Mouse (Mus musculus) midbrain, embryonic 11.5 days (tissue): Measurements from ENCODE around the gene Fam78a. TPM values are rescaled to one million over a fixed set of nuclear protein-coding genes. Genes with fewer than 3 reads are reported as not detected.

Experiments used
- ATAC-seq: fragments of 200-750 bp; cut with Nextera tagmentation; 2 replicates; pipeline ENCODE4 v1.8.0; 2017; ENCODE audit warnings: moderate TSS enrichment, moderate library complexity; ENCODE audit not compliant: low FRiP score
- DNase-seq: peaks from one replicate; pipeline ENCODE4 v3.0.0; 2015; ENCODE audit warnings: low spot score; ENCODE audit errors: missing footprints
- H3K27ac ChIP-seq: fragments of 300-500 bp; sonication (generic); 2 replicates; pipeline ENCODE4 v1.5.1; 2014; ENCODE audit warnings: low read depth, low read length
- H3K27me3 ChIP-seq: fragments of 300-500 bp; sonication (generic); 2 replicates; pipeline ENCODE4 v1.6.1; 2014; ENCODE audit warnings: mild to moderate bottlenecking, low read length, moderate library complexity, mixed read lengths; ENCODE audit not compliant: control insufficient read depth, insufficient read depth
- H3K36me3 ChIP-seq: fragments of 300-500 bp; sonication (generic); 2 replicates; pipeline ENCODE4 v1.6.1; 2014; ENCODE audit warnings: mild to moderate bottlenecking, low read length, moderate library complexity, mixed read lengths; ENCODE audit not compliant: control insufficient read depth, insufficient read depth
- H3K4me1 ChIP-seq: fragments of 300-500 bp; sonication (generic); 2 replicates; pipeline ENCODE4 v1.6.1; 2014; ENCODE audit warnings: low read length; ENCODE audit not compliant: control insufficient read depth, insufficient read depth
- H3K4me2 ChIP-seq: fragments of 300-500 bp; sonication (generic); 2 replicates; pipeline ENCODE4 v1.6.1; 2014; ENCODE audit warnings: mild to moderate bottlenecking, moderate library complexity
- H3K4me3 ChIP-seq: fragments of 300-500 bp; sonication (generic); 2 replicates; pipeline ENCODE4 v1.5.1; 2014; ENCODE audit warnings: low read depth, low read length
- H3K9ac ChIP-seq: fragments of 300-500 bp; sonication (generic); 2 replicates; pipeline ENCODE4 v1.6.1; 2014; ENCODE audit warnings: low read length
- H3K9me3 ChIP-seq: fragments of 300-500 bp; sonication (generic); 2 replicates; pipeline ENCODE4 v1.6.1; 2016; ENCODE audit warnings: low read length; ENCODE audit not compliant: control insufficient read depth
- WGBS: fragments of 180-500 bp; shearing (Covaris S2); extraction: QIAGEN DNeasy Blood & Tissue Kit; methylation state at CpG from one replicate; pipeline ENCODE4 v1.1.7; 2014; 5-methylcytosine and 5-hydroxymethylcytosine counted together
- polyA plus RNA-seq: library from polyadenylated mRNA; unstranded; fragments of >200 nt; fragmentation: Nextera tagmentation; extraction: Ambion mirVana; gene quantifications from 2 replicates; pipeline ENCODE4 v1.2.1, GENCODE M21; 2014

Fam78a gene
- polyA plus RNA-seq: 0.60 and 1.3 TPM in 2 replicates

GRCm38 (mm10) chr2:32084111-32084871, at the start of gene Fam78a:
TSS of gene Fam78a (minus strand) at chr2:32084857.
- under 1% methylated on average over 67 of the region's 68 CpGs for WGBS

DNA sequence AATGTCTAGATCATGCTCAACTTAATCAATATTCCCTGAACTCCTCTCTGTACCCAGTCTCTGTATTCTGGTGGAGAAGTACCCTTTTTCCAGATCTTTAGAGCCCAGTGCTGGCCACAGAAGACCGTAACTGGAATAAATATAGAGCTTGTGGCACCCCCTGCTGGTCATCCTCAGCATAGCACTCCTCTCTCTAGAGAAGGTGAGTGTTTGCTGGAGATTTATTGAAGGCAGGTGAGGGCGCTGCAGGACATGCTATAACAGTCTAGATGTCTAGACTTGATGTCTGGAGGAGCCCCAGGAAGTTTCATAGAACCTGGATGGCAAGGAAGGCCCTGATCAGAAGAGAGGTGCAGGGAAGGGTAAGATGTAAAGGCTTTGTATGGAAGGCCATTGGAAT, 49.4 kb upstream of the Fam78a start:
- Histone ChIP-seq H3K9ac (no peak overlapping the region), H3K4me3 (no peak overlapping the region), H3K27ac (no peak overlapping the region)

More at GRCm38 (mm10) chr2:32084111-32084871, at the start of gene Fam78a:
- Histone ChIP-seq H3K36me3 (no peaks in the 10 kb centered on the region), H3K27me3 (peaks cover 60% of the 10 kb centered on the region), H3K4me3 (peak within 1 kb of the TSS; percentile 60), H3K4me2 (peak within 1 kb of the TSS; percentile 98), H3K9me3 (no peaks in the 10 kb centered on the region), H3K27ac (no peak within 1 kb of the TSS), H3K4me1 (peaks cover 18% of the 10 kb centered on the region), H3K9ac (peak within 1 kb of the TSS; percentile 57)
- ATAC-seq (peak; percentile 67), DNase-seq (peak; percentile 94)

GRCm38 (mm10) chr2:32132567-32132992, 47.9 kb upstream of the Fam78a start:
- 6% methylated on average over 12 of the region's 12 CpGs for WGBS
- H3K27me3 ChIP-seq: no peaks in the 10 kb centered on the region
- DNase-seq: peak; percentile 94
- peaks cover 5% of the 10 kb centered on the region; the same call in 1 of the 2 replicates for H3K4me1 ChIP-seq
- H3K9me3 ChIP-seq: no peaks in the 10 kb centered on the region
- H3K36me3 ChIP-seq: no peaks in the 10 kb centered on the region
- no peak overlapping the region for H3K4me2 ChIP-seq
- H3K9ac ChIP-seq: no peak overlapping the region
- peak; percentile 28; the same call in 1 of the 2 replicates for ATAC-seq
- H3K27ac ChIP-seq: no peak overlapping the region
- H3K4me3 ChIP-seq: no peak overlapping the region

More for the DNA sequence above, 49.4 kb upstream of the Fam78a start:
- peak; percentile 98 for DNase-seq
- H3K4me2 ChIP-seq: no peak overlapping the region
- H3K9me3 ChIP-seq: no peaks in the 10 kb centered on the region
- H3K36me3 ChIP-seq: no peaks in the 10 kb centered on the region
- H3K27me3 ChIP-seq: no peaks in the 10 kb centered on the region
- ATAC-seq: no peak
- WGBS: 5% methylated on average over 2 of the region's 2 CpGs
- peaks cover 5% of the 10 kb centered on the region; the same call in 1 of the 2 replicates for H3K4me1 ChIP-seq

DNA sequence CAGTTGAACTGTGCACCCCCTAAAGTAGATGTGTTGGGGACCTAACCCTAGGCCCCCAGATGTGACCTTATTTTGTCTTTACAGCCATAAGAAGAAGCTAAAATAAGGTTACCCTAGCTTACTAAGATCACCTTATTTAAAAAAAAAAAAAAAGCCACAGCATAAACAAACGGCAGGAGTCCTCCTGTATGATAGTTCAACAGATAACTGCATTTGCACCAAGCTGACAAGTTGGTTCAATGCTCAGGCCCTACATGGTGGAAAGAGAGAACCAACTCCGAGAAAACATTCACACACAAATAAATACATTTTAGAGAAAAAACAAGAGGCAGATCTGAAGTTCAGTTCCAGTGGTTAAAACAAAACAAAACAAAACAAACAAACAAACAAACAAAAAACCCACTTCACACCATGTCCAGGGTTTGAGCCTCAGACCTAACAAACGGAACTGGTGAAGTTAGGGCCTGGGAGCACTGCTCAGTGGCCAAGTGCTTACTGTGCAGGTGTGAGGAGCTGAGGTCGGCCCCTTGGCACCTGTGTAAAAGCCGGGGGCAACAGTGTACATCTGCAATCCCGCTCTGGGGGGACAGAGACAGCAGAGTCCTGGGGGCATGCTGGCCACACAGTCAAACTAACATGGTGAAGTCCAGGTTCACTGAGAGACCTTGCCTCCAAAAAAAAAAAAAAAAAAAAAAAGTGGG, 47.4 kb upstream of the Fam78a start:
- WGBS: 68% methylated on average over 6 of the region's 6 CpGs
- Histone ChIP-seq H3K27ac (no peak overlapping the region), H3K4me1 (peaks cover under 1% of the 10 kb centered on the region; the same call in 1 of the 2 replicates), H3K4me2 (no peak overlapping the region), H3K27me3 (no peaks in the 10 kb centered on the region), H3K9me3 (no peaks in the 10 kb centered on the region), H3K9ac (no peak overlapping the region), H3K4me3 (no peak overlapping the region), H3K36me3 (no peaks in the 10 kb centered on the region)
- ATAC-seq: no peak
- no peak for DNase-seq

GRCm38 (mm10) chr2:32131205-32131834, 46.7 kb upstream of the Fam78a start:
- Histone ChIP-seq H3K36me3 (no peaks in the 10 kb centered on the region), H3K4me3 (no peak overlapping the region), H3K27me3 (no peaks in the 10 kb centered on the region), H3K9ac (no peak overlapping the region), H3K9me3 (no peaks in the 10 kb centered on the region), H3K4me2 (no peak overlapping the region), H3K27ac (no peak overlapping the region), H3K4me1 (no peaks in the 10 kb centered on the region)
- ATAC-seq (no peak), DNase-seq (peak; percentile 23)
- 82% methylated on average over 9 of the region's 9 CpGs for WGBS

GRCm38 (mm10) chr2:32130435-32130834, 45.8 kb upstream of the Fam78a start:
- no peaks in the 10 kb centered on the region for H3K36me3 ChIP-seq
- no peaks in the 10 kb centered on the region for H3K27me3 ChIP-seq
- no peak overlapping the region for H3K9ac ChIP-seq
- H3K4me2 ChIP-seq: no peak overlapping the region
- no peak overlapping the region for H3K27ac ChIP-seq
- DNase-seq (peak; percentile 88), ATAC-seq (no peak)
- H3K9me3 ChIP-seq: no peaks in the 10 kb centered on the region
- H3K4me1 ChIP-seq: no peaks in the 10 kb centered on the region
- WGBS: 37% methylated on average over 6 of the region's 6 CpGs
- H3K4me3 ChIP-seq: no peak overlapping the region

GRCm38 (mm10) chr2:32129383-32130074, 44.9 kb upstream of the Fam78a start:
- 67% methylated on average over 11 of the region's 11 CpGs for WGBS
- ATAC-seq: no peak

DNA sequence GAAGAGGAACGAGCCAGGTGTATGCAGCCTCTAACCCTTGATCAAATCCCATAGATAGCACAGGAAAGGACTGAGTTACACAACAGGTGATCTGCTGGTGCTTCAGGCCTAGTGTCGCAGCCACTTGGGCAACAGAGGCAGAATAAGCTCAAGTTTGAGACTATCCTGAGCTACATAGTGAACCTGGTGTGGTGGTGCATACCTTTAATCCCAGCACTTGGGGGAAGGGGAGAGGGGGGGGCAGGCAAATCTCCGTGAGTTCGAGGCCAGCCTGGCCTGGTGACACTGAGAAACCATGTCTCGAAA, 43.8 kb upstream of the Fam78a start:
- ATAC-seq (no peak), DNase-seq (peak; percentile 72)
- H3K4me2 ChIP-seq: no peak overlapping the region
- H3K9ac ChIP-seq: no peak overlapping the region
- no peaks in the 10 kb centered on the region for H3K36me3 ChIP-seq
- no peaks in the 10 kb centered on the region for H3K4me1 ChIP-seq
- H3K27ac ChIP-seq: no peak overlapping the region
- no peak overlapping the region for H3K4me3 ChIP-seq
- no peaks in the 10 kb centered on the region for H3K9me3 ChIP-seq
- 83% methylated on average over 5 of the region's 5 CpGs for WGBS
- H3K27me3 ChIP-seq: no peaks in the 10 kb centered on the region

More at GRCm38 (mm10) chr2:32129383-32130074, 44.9 kb upstream of the Fam78a start:
- no peaks in the 10 kb centered on the region for H3K4me1 ChIP-seq
- no peaks in the 10 kb centered on the region for H3K9me3 ChIP-seq
- no peak overlapping the region for H3K4me2 ChIP-seq
- H3K27ac ChIP-seq: no peak overlapping the region
- no peak overlapping the region for H3K4me3 ChIP-seq
- H3K36me3 ChIP-seq: no peaks in the 10 kb centered on the region
- no peak overlapping the region for H3K9ac ChIP-seq
- DNase-seq: no peak
- no peaks in the 10 kb centered on the region for H3K27me3 ChIP-seq
